Mouse (Mus musculus) stomach, embryonic 16.5 days (tissue): ENCODE measurements around the gene Cenpf. TPM values are rescaled to one million over a fixed set of nuclear protein-coding genes. Genes with fewer than 3 reads are reported as not detected.

Source experiments
- ATAC-seq: fragments of 200-750 bp; cut with Nextera tagmentation; 2 replicates; pipeline ENCODE4 v1.8.0; 2017; ENCODE audit warnings: moderate number of reproducible peaks, moderate TSS enrichment; ENCODE audit not compliant: insufficient read depth, low FRiP score
- H3K27ac ChIP-seq: fragments of 300-500 bp; sonication (generic); 2 replicates; pipeline ENCODE4 v1.5.1; 2014; ENCODE audit warnings: low read length
- H3K27me3 ChIP-seq: fragments of 300-500 bp; sonication (generic); 2 replicates; pipeline ENCODE4 v1.6.1; 2014; ENCODE audit warnings: low read length, control low read depth, mixed read lengths; ENCODE audit not compliant: control insufficient read depth, insufficient read depth
- H3K36me3 ChIP-seq: fragments of 300-500 bp; sonication (generic); 2 replicates; pipeline ENCODE4 v1.6.1; 2014; ENCODE audit warnings: low read length; ENCODE audit not compliant: control insufficient read depth, insufficient read depth
- H3K4me1 ChIP-seq: fragments of 300-500 bp; sonication (generic); 2 replicates; pipeline ENCODE4 v1.6.1; 2014; ENCODE audit warnings: low read length, control low read depth, mixed read lengths; ENCODE audit not compliant: control insufficient read depth, insufficient read depth
- H3K4me2 ChIP-seq: fragments of 300-500 bp; sonication (generic); 2 replicates; pipeline ENCODE4 v1.6.1; 2014; ENCODE audit warnings: low read depth, low read length, mixed read lengths
- H3K4me3 ChIP-seq: fragments of 300-500 bp; sonication (generic); replicated peaks from 2 replicates; pipeline ENCODE4 v1.5.1; 2014; ENCODE audit warnings: mild to moderate bottlenecking, low read length
- H3K9ac ChIP-seq: fragments of 300-500 bp; sonication (generic); 2 replicates; pipeline ENCODE4 v1.6.1; 2014; ENCODE audit warnings: low read length
- H3K9me3 ChIP-seq: fragments of 300-500 bp; sonication (generic); replicated peaks from 2 replicates; pipeline ENCODE4 v1.6.1; 2016; ENCODE audit warnings: low read length, control low read depth; ENCODE audit not compliant: control insufficient read depth
- WGBS: fragments of 180-500 bp; shearing (Covaris S2); extraction: QIAGEN DNeasy Blood & Tissue Kit; methylation state at CpG from one replicate; pipeline ENCODE4 v1.1.7; 2014; 5-methylcytosine and 5-hydroxymethylcytosine counted together
- polyA plus RNA-seq: library from polyadenylated mRNA; unstranded; fragments of >200 nt; fragmentation: Nextera tagmentation; extraction: Ambion mirVana; gene quantifications from 2 replicates; pipeline ENCODE4 v1.2.1, GENCODE M21; 2015

Cenpf gene
- polyA plus RNA-seq, 1 experiment from 2014 or later = 56.0 TPM

DNA sequence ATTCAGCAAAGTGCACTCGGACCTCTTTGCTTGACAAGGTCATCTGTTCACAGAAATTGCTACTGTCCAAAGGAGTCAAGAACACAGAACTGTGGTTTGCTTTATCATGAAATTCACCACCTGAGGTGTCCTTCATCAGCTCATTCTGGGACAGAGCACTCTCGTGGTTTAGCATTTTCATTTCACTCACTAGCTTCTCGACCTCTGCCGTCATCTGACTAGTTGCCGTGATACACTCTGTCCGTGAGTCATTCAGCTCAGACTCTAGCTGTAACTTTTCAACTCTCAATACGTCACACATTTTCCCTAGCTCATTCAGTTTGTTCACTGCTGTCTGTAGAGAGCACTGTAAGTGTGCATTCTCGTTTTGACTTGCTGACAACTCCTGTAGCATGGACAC lies 30.5 kb downstream of the Cenpf start:
- peaks cover 11% of the 10 kb centered on the region; the same call in 1 of the 2 replicates for H3K36me3 ChIP-seq
- H3K9ac ChIP-seq = no peak overlapping the region
- H3K27me3 ChIP-seq = no peaks in the 10 kb centered on the region
- no peak for ATAC-seq
- H3K9me3 ChIP-seq = no peaks in the 10 kb centered on the region
- WGBS = 86% methylated on average over 8 of the region's 8 CpGs
- no peak overlapping the region for H3K4me2 ChIP-seq
- no peak overlapping the region for H3K27ac ChIP-seq
- H3K4me1 ChIP-seq = no peaks in the 10 kb centered on the region
- no peak overlapping the region for H3K4me3 ChIP-seq

DNA sequence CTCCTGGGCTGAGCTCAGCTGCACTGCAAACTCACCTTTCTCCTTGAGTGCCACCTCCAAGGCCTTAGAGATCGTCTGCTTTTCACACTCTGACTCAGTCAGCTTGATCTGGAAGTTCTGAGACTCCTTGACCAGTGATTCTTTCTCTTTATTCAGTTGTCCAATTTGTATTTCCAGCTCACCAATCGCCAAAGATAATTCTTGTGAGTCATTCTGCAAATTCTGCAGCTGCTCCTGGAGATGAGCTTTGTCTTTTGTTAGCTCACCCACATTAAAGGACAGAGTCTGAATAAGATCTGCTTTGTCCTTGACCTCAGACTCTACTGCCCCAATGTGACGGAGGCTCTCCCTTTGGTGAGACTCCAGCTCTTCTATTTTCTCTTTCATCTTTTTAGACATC lies 34.1 kb downstream of the Cenpf start:
- Histone ChIP-seq H3K9me3 (no peaks in the 10 kb centered on the region), H3K9ac (no peak overlapping the region), H3K4me2 (no peak overlapping the region), H3K4me1 (no peaks in the 10 kb centered on the region), H3K36me3 (peaks cover 14% of the 10 kb centered on the region; the same call in 1 of the 2 replicates), H3K4me3 (no peak overlapping the region), H3K27ac (no peak overlapping the region), H3K27me3 (no peaks in the 10 kb centered on the region)
- ATAC-seq = no peak
- WGBS = 88% methylated on average over 3 of the region's 3 CpGs

DNA sequence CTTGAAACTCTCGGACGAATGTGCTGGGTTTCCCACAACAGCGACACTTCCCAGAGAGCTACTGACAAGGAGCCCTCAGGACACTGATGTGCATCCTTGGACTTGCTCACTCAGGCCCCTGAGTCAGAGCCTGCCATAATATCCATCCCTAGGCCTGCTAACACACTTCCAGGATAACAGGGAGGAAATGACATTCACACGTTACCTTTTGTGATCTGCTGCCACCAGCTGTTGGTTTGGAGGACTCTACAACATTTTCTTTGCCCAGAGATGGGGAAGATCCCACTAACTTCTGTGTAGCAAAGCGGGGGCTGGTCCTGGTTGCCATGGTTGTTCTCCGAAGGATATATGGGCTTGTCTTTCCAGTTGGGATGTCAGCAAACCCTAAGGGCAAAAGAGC lies 41.3 kb downstream of the Cenpf start:
- no peak overlapping the region for H3K4me3 ChIP-seq
- H3K9me3 ChIP-seq = no peaks in the 10 kb centered on the region
- H3K27ac ChIP-seq = no peak overlapping the region
- H3K27me3 ChIP-seq = no peaks in the 10 kb centered on the region
- H3K9ac ChIP-seq = no peak overlapping the region
- no peak overlapping the region for H3K4me2 ChIP-seq
- WGBS = 87% methylated on average over 6 of the region's 6 CpGs
- no peak for ATAC-seq
- peaks cover 18% of the 10 kb centered on the region for H3K36me3 ChIP-seq
- H3K4me1 ChIP-seq = no peaks in the 10 kb centered on the region

DNA sequence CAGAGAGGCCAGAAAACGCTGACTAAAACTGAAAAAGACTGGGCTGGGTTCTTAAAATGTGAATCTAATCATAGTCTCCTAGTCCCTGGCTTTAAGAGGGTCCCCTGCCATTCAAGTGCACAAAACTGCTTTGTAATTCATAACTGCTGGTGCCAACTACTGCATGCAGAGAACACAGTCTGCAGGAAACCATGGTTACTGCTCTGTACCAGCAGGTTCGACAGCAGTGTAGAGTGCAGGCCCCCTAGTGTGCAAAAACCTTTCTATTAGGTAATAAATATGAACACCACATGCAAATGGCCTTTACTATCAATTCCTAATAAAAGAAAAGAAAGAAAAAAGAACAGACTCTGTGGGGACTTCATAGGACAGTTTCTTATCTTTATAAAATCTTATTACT lies 42.5 kb downstream of the Cenpf start:
- Histone ChIP-seq H3K9me3 (no peaks in the 10 kb centered on the region), H3K27me3 (no peaks in the 10 kb centered on the region), H3K27ac (no peak overlapping the region), H3K36me3 (peaks cover 18% of the 10 kb centered on the region), H3K4me1 (no peaks in the 10 kb centered on the region), H3K9ac (no peak overlapping the region), H3K4me3 (no peak overlapping the region), H3K4me2 (no peak overlapping the region)
- ATAC-seq = no peak
- WGBS = 73% methylated on average over 2 of the region's 2 CpGs

GRCm38 (mm10) chr1:189644700-189645345 lies 43.1 kb downstream of the Cenpf start:
- Histone ChIP-seq H3K4me1 (no peaks in the 10 kb centered on the region), H3K27me3 (no peaks in the 10 kb centered on the region), H3K36me3 (peaks cover 15% of the 10 kb centered on the region), H3K9me3 (no peaks in the 10 kb centered on the region), H3K4me3 (no peak overlapping the region), H3K4me2 (no peak overlapping the region), H3K27ac (no peak overlapping the region), H3K9ac (no peak overlapping the region)
- ATAC-seq = no peak
- 82% methylated on average over 3 of the region's 3 CpGs for WGBS

DNA sequence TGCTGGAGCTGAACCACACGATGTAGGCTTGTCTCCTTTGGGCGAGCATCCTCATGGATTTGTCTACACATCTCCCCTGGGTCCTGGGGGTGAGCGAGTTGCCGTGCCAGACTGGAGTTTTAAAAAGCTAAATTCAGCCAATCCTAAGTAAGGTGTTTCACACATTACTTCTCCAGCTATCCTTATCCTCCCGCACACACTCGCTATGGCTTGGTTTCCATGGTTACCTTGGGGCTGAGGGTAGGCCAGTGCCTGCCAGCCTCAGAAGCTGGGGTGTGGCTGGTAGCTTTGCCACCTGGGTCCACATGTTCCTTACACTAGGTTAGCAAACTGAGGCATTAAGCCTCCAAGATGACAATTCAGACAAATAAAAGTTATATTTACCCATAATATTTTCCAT lies 48.3 kb downstream of the Cenpf start:
- Histone ChIP-seq H3K4me1 (no peaks in the 10 kb centered on the region), H3K27me3 (no peaks in the 10 kb centered on the region), H3K9me3 (no peaks in the 10 kb centered on the region), H3K9ac (no peak overlapping the region), H3K4me2 (no peak overlapping the region), H3K27ac (no peak overlapping the region), H3K36me3 (peaks cover 15% of the 10 kb centered on the region), H3K4me3 (no peak overlapping the region)
- WGBS = 80% methylated on average over 6 of the region's 6 CpGs
- no peak for ATAC-seq

- no peaks in the 10 kb centered on the region for H3K27me3 ChIP-seq
- ATAC-seq = no peak
These were observed 54.1 kb downstream of the Cenpf start for GRCm38 (mm10) chr1:189633791-189634190.

GRCm38 (mm10) chr1:189631906-189632675 lies 55.8 kb downstream of the Cenpf start:
- Histone ChIP-seq H3K9me3 (no peaks in the 10 kb centered on the region), H3K9ac (no peak overlapping the region), H3K4me3 (no peak overlapping the region), H3K27ac (no peak overlapping the region), H3K4me1 (no peaks in the 10 kb centered on the region), H3K4me2 (no peak overlapping the region), H3K36me3 (no peaks in the 10 kb centered on the region), H3K27me3 (no peaks in the 10 kb centered on the region)
- WGBS = 84% methylated on average over 13 of the region's 13 CpGs
- ATAC-seq = no peak

More at GRCm38 (mm10) chr1:189633791-189634190, 54.1 kb downstream of the Cenpf start:
- H3K36me3 ChIP-seq = no peaks in the 10 kb centered on the region
- no peak overlapping the region for H3K4me3 ChIP-seq
- no peak overlapping the region for H3K27ac ChIP-seq
- H3K4me2 ChIP-seq = no peak overlapping the region
- H3K9me3 ChIP-seq = no peaks in the 10 kb centered on the region
- WGBS = 55% methylated on average over 5 of the region's 5 CpGs
- no peaks in the 10 kb centered on the region for H3K4me1 ChIP-seq
- H3K9ac ChIP-seq = no peak overlapping the region

- no peaks in the 10 kb centered on the region for H3K9me3 ChIP-seq
- H3K9ac ChIP-seq = no peak overlapping the region
- no peak for ATAC-seq
- H3K4me3 ChIP-seq = no peak overlapping the region
- H3K27ac ChIP-seq = no peak overlapping the region
- H3K4me2 ChIP-seq = no peak overlapping the region
- WGBS = 71% methylated on average over 6 of the region's 6 CpGs
- H3K36me3 ChIP-seq = no peaks in the 10 kb centered on the region
- H3K4me1 ChIP-seq = no peaks in the 10 kb centered on the region
- no peaks in the 10 kb centered on the region for H3K27me3 ChIP-seq
These were observed 57.9 kb downstream of the Cenpf start for GRCm38 (mm10) chr1:189630026-189630425.
